Comparison of ENCODE assay signal across 21 mouse cellular contexts in genomic region chr2:53206749-53207148, GRCm38 (mm10). TPM values are rescaled to one million over a fixed set of nuclear protein-coding genes. Genes with fewer than 3 reads are reported as not detected.
DNase-seq lines count a peak whose midpoint lies in the region; ATAC-seq and TF ChIP-seq lines count a peak whose summit lies in the region.
"Had no signal": no experiment of that assay in that cellular context is flagged by ENCODE, and none has a peak within 500 bp of the region (broad histone marks: within the 10 kb centered on the region; RNA-seq: fewer than 3 reads in every experiment).

No protein-coding gene starts in this region.

- no peak for TF ChIP-seq EP300 in stomach, postnatal 0 days (optimal IDR thresholded peaks at IDR 0.05)

- no peak overlapping the region for H3K4me3 ChIP-seq in hindbrain, postnatal 0 days (ENCODE audit: low read length)
- H3K4me3 ChIP-seq in hindbrain, embryonic 14.5 days (replicated peaks; ENCODE audit: low read length) = no peak overlapping the region
- H3K4me3 ChIP-seq in lung, embryonic 14.5 days (ENCODE audit: low read depth, low read length) = no peak overlapping the region
- no peak overlapping the region for H3K4me3 ChIP-seq in stomach, postnatal 0 days (ENCODE audit: low read depth, low read length)
- H3K4me3 ChIP-seq: embryonic facial prominence, embryonic 10.5 days; hindbrain, embryonic 12.5 days; midbrain, embryonic 12.5 days; neural tube, embryonic 12.5 days had no signal

- H3K4me2 ChIP-seq in hindbrain, postnatal 0 days (ENCODE audit: low read depth, low read length) = no peak overlapping the region
- H3K4me2 ChIP-seq in hindbrain, embryonic 14.5 days (replicated peaks) = no peak overlapping the region
- no peak overlapping the region for H3K4me2 ChIP-seq in lung, embryonic 14.5 days
- no peak overlapping the region for H3K4me2 ChIP-seq in stomach, postnatal 0 days (replicated peaks; ENCODE audit: low read depth)
- H3K4me2 ChIP-seq: heart, embryonic 11.5 days; hindbrain, embryonic 12.5 days; midbrain, embryonic 12.5 days; neural tube, embryonic 12.5 days had no signal

- no peak overlapping the region for H3K9ac ChIP-seq in hindbrain, postnatal 0 days (replicated peaks; ENCODE audit: low read length)
- no peak overlapping the region for H3K9ac ChIP-seq in hindbrain, embryonic 14.5 days
- H3K9ac ChIP-seq in lung, embryonic 14.5 days = no peak overlapping the region
- no peak overlapping the region for H3K9ac ChIP-seq in stomach, postnatal 0 days (ENCODE audit: low read length)
- H3K9ac ChIP-seq: hindbrain, embryonic 12.5 days; liver, embryonic 14.5 days; midbrain, embryonic 12.5 days; neural tube, embryonic 12.5 days had no signal

- no peaks in the 10 kb centered on the region for H3K9me3 ChIP-seq in hindbrain, postnatal 0 days (ENCODE audit: low read length)
- H3K9me3 ChIP-seq in hindbrain, embryonic 14.5 days (ENCODE audit: control insufficient read depth, low read length) = no peaks in the 10 kb centered on the region
- H3K9me3 ChIP-seq in lung, embryonic 14.5 days (ENCODE audit: low read depth, low read length) = no peaks in the 10 kb centered on the region
- H3K9me3 ChIP-seq in stomach, postnatal 0 days (ENCODE audit: control insufficient read depth, low read length) = no peaks in the 10 kb centered on the region
- H3K9me3 ChIP-seq: embryonic facial prominence, embryonic 10.5 days; hindbrain, embryonic 12.5 days; midbrain, embryonic 12.5 days; neural tube, embryonic 12.5 days had no signal

- peak; percentile 30 for DNase-seq in hindbrain, postnatal 0 days (ENCODE audit: low spot score)
- no peak for DNase-seq in hindbrain, embryonic 14.5 days (ENCODE audit: low spot score)
- DNase-seq in lung, embryonic 14.5 days = no peak
- no peak for DNase-seq in lung, postnatal 36 days
- DNase-seq in NIH3T3 (ENCODE audit: low read depth) = peak; percentile 30
- DNase-seq in stomach, postnatal 0 days (ENCODE audit: low spot score) = no peak
- no peak for DNase-seq in right cerebral cortex, adult 18-20 months
- DNase-seq: adrenal gland, postnatal 36 days; cerebellum, adult 11 months; cerebellum, adult 9-11 months; kidney, adult 8-10 months; kidney, postnatal 25 days; right cerebral cortex, postnatal 25 days; spleen, adult 18-20 months had no signal

- no peak overlapping the region for H3K27ac ChIP-seq in hindbrain, postnatal 0 days
- no peak overlapping the region for H3K27ac ChIP-seq in hindbrain, embryonic 14.5 days
- no peak overlapping the region for H3K27ac ChIP-seq in lung, embryonic 14.5 days (ENCODE audit: low read depth)
- no peak overlapping the region for H3K27ac ChIP-seq in stomach, postnatal 0 days (replicated peaks)
- H3K27ac ChIP-seq: embryonic facial prominence, embryonic 10.5 days; hindbrain, embryonic 12.5 days; liver, embryonic 14.5 days; midbrain, embryonic 12.5 days; neural tube, embryonic 12.5 days had no signal

- no peaks in the 10 kb centered on the region for H3K4me1 ChIP-seq in hindbrain, postnatal 0 days (ENCODE audit: insufficient read depth, low read length)
- H3K4me1 ChIP-seq in hindbrain, embryonic 14.5 days (replicated peaks; ENCODE audit: control insufficient read depth, insufficient read depth, low read length) = no peaks in the 10 kb centered on the region
- H3K4me1 ChIP-seq in lung, embryonic 14.5 days (ENCODE audit: insufficient read depth) = no peaks in the 10 kb centered on the region
- no peaks in the 10 kb centered on the region for H3K4me1 ChIP-seq in stomach, postnatal 0 days (replicated peaks; ENCODE audit: control insufficient read depth, insufficient read depth)
- H3K4me1 ChIP-seq: embryonic facial prominence, embryonic 10.5 days; hindbrain, embryonic 12.5 days; midbrain, embryonic 12.5 days; neural tube, embryonic 12.5 days had no signal

- ATAC-seq in hindbrain, postnatal 0 days = no peak
- no peak for ATAC-seq in hindbrain, embryonic 14.5 days (ENCODE audit: low FRiP score)
- ATAC-seq in lung, embryonic 14.5 days (ENCODE audit: insufficient read depth) = no peak
- no peak for ATAC-seq in stomach, postnatal 0 days (ENCODE audit: low FRiP score, low TSS enrichment)
- ATAC-seq: inflammation-experienced regulatory T-cells, adult 6 months had no signal

- TF ChIP-seq CTCF in hindbrain, postnatal 0 days (IDR thresholded peaks at IDR 0.05; ENCODE audit: low read depth) = peak; percentile 48
- 0 out of 2 replicates have a peak, but pooled peaks have one; percentile 2 for TF ChIP-seq CTCF in lung, embryonic 14.5 days (IDR thresholded peaks at IDR 0.05; ENCODE audit: low read depth)
- TF ChIP-seq CTCF in stomach, postnatal 0 days (IDR thresholded peaks at IDR 0.05; ENCODE audit: low read depth) = peak; percentile 47

- H3K27me3 ChIP-seq in hindbrain, postnatal 0 days (ENCODE audit: insufficient read depth, low read length) = no peaks in the 10 kb centered on the region
- no peaks in the 10 kb centered on the region for H3K27me3 ChIP-seq in hindbrain, embryonic 14.5 days (ENCODE audit: control insufficient read depth, insufficient read depth, low read length)
- no peaks in the 10 kb centered on the region for H3K27me3 ChIP-seq in lung, embryonic 14.5 days (ENCODE audit: insufficient read depth, low read length)
- no peaks in the 10 kb centered on the region for H3K27me3 ChIP-seq in stomach, postnatal 0 days (ENCODE audit: control insufficient read depth, insufficient read depth, low read length)
- H3K27me3 ChIP-seq: hindbrain, embryonic 12.5 days; midbrain, embryonic 12.5 days; neural tube, embryonic 12.5 days had no signal

- 0 out of 2 replicates have a peak, but pooled peaks cover 4% of the 10 kb centered on the region for H3K36me3 ChIP-seq in hindbrain, postnatal 0 days (ENCODE audit: insufficient read depth, low read length)
- H3K36me3 ChIP-seq in hindbrain, embryonic 14.5 days (replicated peaks; ENCODE audit: control insufficient read depth, insufficient read depth) = peaks cover 25% of the 10 kb centered on the region
- peaks cover 31% of the 10 kb centered on the region for H3K36me3 ChIP-seq in lung, embryonic 14.5 days (ENCODE audit: insufficient read depth)
- no peaks in the 10 kb centered on the region for H3K36me3 ChIP-seq in stomach, postnatal 0 days (ENCODE audit: control insufficient read depth, insufficient read depth, low read length)

RNA-seq across cellular contexts. Expression of gene Arl6ip6, which starts 15.2 kb away (rescaled TPM):
- 25.2 and 27.3 TPM in 2 replicates for total RNA-seq in hindbrain, postnatal 0 days (2014; rRNA removed)
- 22.3 and 22.7 TPM in 2 replicates for polyA plus RNA-seq in hindbrain, postnatal 0 days (2015; fragmentation: Nextera tagmentation; extraction: Ambion mirVana)
- 27.4 and 31.2 TPM in 2 replicates for polyA plus RNA-seq in hindbrain, embryonic 14.5 days (2014; fragmentation: Nextera tagmentation; extraction: Ambion mirVana)
- polyA plus RNA-seq in lung, embryonic 14.5 days (2014; fragmentation: Nextera tagmentation; extraction: Ambion mirVana) = 53.0 and 55.4 TPM in 2 replicates
- 21.8 and 22.2 TPM in 2 replicates for polyA plus RNA-seq in stomach, postnatal 0 days (2015; fragmentation: Nextera tagmentation; extraction: Ambion mirVana)

RNA-seq across cellular contexts. Expression of gene Prpf40a, which starts 15.7 kb away (rescaled TPM):
- total RNA-seq in hindbrain, postnatal 0 days (2014; rRNA removed) = 45.4 and 50.2 TPM in 2 replicates
- 99.3 and 100 TPM in 2 replicates for polyA plus RNA-seq in hindbrain, postnatal 0 days (2015; fragmentation: Nextera tagmentation; extraction: Ambion mirVana)
- 103 and 124 TPM in 2 replicates for polyA plus RNA-seq in hindbrain, embryonic 14.5 days (2014; fragmentation: Nextera tagmentation; extraction: Ambion mirVana)
- 178 and 186 TPM in 2 replicates for polyA plus RNA-seq in lung, embryonic 14.5 days (2014; fragmentation: Nextera tagmentation; extraction: Ambion mirVana)
- polyA plus RNA-seq in stomach, postnatal 0 days (2015; fragmentation: Nextera tagmentation; extraction: Ambion mirVana) = 66.4 and 72.6 TPM in 2 replicates

Comparison
In these comparisons a context has a peak if more than half of its experiments do, and no peak if none do; other contexts are left out.
1. DNase-seq: peak in hindbrain, postnatal 0 days (single experiment) and NIH3T3 (single experiment); none in hindbrain, embryonic 14.5 days (single experiment), lung, embryonic 14.5 days (single experiment), lung, postnatal 36 days (single experiment), stomach, postnatal 0 days (single experiment) and right cerebral cortex, adult 18-20 months (single experiment).
2. Peak in every context shown above with its lines, with median percentiles within 50 percentile points of each other: CTCF ChIP-seq.